Mouse (Mus musculus) liver, embryonic 11.5 days (tissue): Measurements from ENCODE around the gene Amfr. TPM values are rescaled to one million over a fixed set of nuclear protein-coding genes. Genes with fewer than 3 reads are reported as not detected.

Source experiments
- ATAC-seq: fragments of 200-750 bp; cut with Nextera tagmentation; replicated peaks from 2 replicates; pipeline ENCODE4 v1.8.0; 2017; ENCODE audit warnings: moderate number of reproducible peaks, mild to moderate bottlenecking, moderate TSS enrichment, moderate library complexity; ENCODE audit not compliant: low FRiP score
- DNase-seq: peaks from one replicate; pipeline ENCODE4 v3.0.0-alpha.2; 2017; ENCODE audit warnings: low spot score
- H3K27ac ChIP-seq: fragments of 300-500 bp; sonication (generic); 2 replicates; pipeline ENCODE4 v1.5.1; 2014; ENCODE audit warnings: mild to moderate bottlenecking, low read depth, low read length, control low read depth
- H3K27me3 ChIP-seq: fragments of 300-500 bp; sonication (generic); replicated peaks from 2 replicates; pipeline ENCODE4 v1.6.1; 2014; ENCODE audit warnings: low read length, mixed read lengths; ENCODE audit not compliant: control insufficient read depth, insufficient read depth
- H3K36me3 ChIP-seq: fragments of 300-500 bp; sonication (generic); 2 replicates; pipeline ENCODE4 v1.6.1; 2014; ENCODE audit warnings: mild to moderate bottlenecking, low read length, moderate library complexity, mixed read lengths; ENCODE audit not compliant: control insufficient read depth, insufficient read depth
- H3K4me1 ChIP-seq: fragments of 300-500 bp; sonication (generic); replicated peaks from 2 replicates; pipeline ENCODE4 v1.6.1; 2014; ENCODE audit warnings: low read length, mixed read lengths; ENCODE audit not compliant: control insufficient read depth, insufficient read depth
- H3K4me2 ChIP-seq: fragments of 300-500 bp; sonication (generic); 2 replicates; pipeline ENCODE4 v1.6.1; 2014; ENCODE audit warnings: mild to moderate bottlenecking, control low read depth, moderate library complexity
- H3K4me3 ChIP-seq: fragments of 300-500 bp; sonication (generic); 2 replicates; pipeline ENCODE4 v1.5.1; 2014; ENCODE audit warnings: low read depth, low read length, control low read depth
- H3K9ac ChIP-seq: fragments of 300-500 bp; sonication (generic); 2 replicates; pipeline ENCODE4 v1.6.1; 2014; ENCODE audit warnings: low read depth, low read length, control low read depth
- H3K9me3 ChIP-seq: fragments of 300-500 bp; sonication (generic); 2 replicates; pipeline ENCODE4 v1.6.1; 2016; ENCODE audit warnings: low read length, inconsistent platforms, mixed read lengths; ENCODE audit not compliant: control insufficient read depth
- WGBS: fragments of 180-500 bp; shearing (Covaris S2); extraction: QIAGEN DNeasy Blood & Tissue Kit; methylation state at CpG from one replicate; pipeline ENCODE4 v1.1.7; 2014; 5-methylcytosine and 5-hydroxymethylcytosine counted together
- polyA plus RNA-seq: library from polyadenylated mRNA; unstranded; fragments of >200 nt; fragmentation: Nextera tagmentation; extraction: Ambion mirVana; gene quantifications from 2 replicates; pipeline ENCODE4 v1.2.1, GENCODE M21; 2014

Gene Amfr
- polyA plus RNA-seq, 1 experiment from 2014 or later: 72.4 TPM

DNA sequence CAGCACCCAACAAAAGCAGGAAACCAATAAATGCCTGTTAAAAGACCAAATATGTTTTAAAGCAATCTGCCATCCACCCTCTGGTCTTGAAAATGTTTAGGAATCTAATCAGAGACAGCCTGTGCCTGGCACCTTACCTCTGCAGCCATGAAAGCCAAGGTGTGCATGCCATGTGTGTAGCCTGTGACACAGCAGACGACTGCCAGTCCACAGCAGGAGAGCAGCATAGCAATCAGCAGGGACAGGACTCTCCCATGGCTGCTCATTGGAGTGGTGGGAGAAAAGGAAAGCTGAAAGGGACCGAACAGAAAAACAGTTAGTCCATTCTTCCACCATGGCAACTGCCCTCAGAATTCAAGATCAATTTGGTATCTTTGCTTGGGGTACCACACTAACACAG lies 13.7 kb downstream of the Amfr start:
- Histone ChIP-seq H3K27me3 (no peaks in the 10 kb centered on the region), H3K4me2 (no peak overlapping the region), H3K27ac (no peak overlapping the region), H3K9ac (no peak overlapping the region), H3K4me3 (no peak overlapping the region), H3K4me1 (no peaks in the 10 kb centered on the region), H3K9me3 (no peaks in the 10 kb centered on the region), H3K36me3 (peaks cover 36% of the 10 kb centered on the region)
- WGBS: 92% methylated on average over 2 of the region's 2 CpGs
- ATAC-seq (no peak), DNase-seq (no peak)

- Histone ChIP-seq H3K9me3 (peaks cover 3% of the 10 kb centered on the region; the same call in 1 of the 2 replicates), H3K27me3 (no peaks in the 10 kb centered on the region), H3K4me2 (no peak overlapping the region), H3K36me3 (peaks cover 23% of the 10 kb centered on the region), H3K4me1 (no peaks in the 10 kb centered on the region), H3K27ac (no peak overlapping the region), H3K4me3 (no peak overlapping the region), H3K9ac (no peak overlapping the region)
- DNase-seq (no peak), ATAC-seq (no peak)
- WGBS: 92% methylated on average over 4 of the region's 4 CpGs
Observed at GRCm38 (mm10) chr8:93989739-93990138, 22.9 kb downstream of the Amfr start.

- H3K27me3 ChIP-seq: no peaks in the 10 kb centered on the region
- no peak overlapping the region for H3K4me2 ChIP-seq
- WGBS: 88% methylated on average over 3 of the region's 3 CpGs
- no peak for ATAC-seq
- H3K27ac ChIP-seq: no peak overlapping the region
- H3K9me3 ChIP-seq: no peaks in the 10 kb centered on the region
- H3K4me3 ChIP-seq: no peak overlapping the region
- H3K36me3 ChIP-seq: peaks cover 57% of the 10 kb centered on the region
- no peak for DNase-seq
- no peaks in the 10 kb centered on the region for H3K4me1 ChIP-seq
- no peak overlapping the region for H3K9ac ChIP-seq
Observed at GRCm38 (mm10) chr8:93984731-93985130, 27.9 kb downstream of the Amfr start.

- H3K9ac ChIP-seq: no peak overlapping the region
- H3K4me3 ChIP-seq: no peak overlapping the region
- no peaks in the 10 kb centered on the region for H3K4me1 ChIP-seq
- no peak overlapping the region for H3K27ac ChIP-seq
- 82% methylated on average over 3 of the region's 3 CpGs for WGBS
- no peak overlapping the region for H3K4me2 ChIP-seq
- no peaks in the 10 kb centered on the region for H3K9me3 ChIP-seq
- ATAC-seq: no peak
- no peaks in the 10 kb centered on the region for H3K27me3 ChIP-seq
- DNase-seq: no peak
- H3K36me3 ChIP-seq: peaks cover 62% of the 10 kb centered on the region
Observed at GRCm38 (mm10) chr8:93983827-93984226, 28.8 kb downstream of the Amfr start.

DNA sequence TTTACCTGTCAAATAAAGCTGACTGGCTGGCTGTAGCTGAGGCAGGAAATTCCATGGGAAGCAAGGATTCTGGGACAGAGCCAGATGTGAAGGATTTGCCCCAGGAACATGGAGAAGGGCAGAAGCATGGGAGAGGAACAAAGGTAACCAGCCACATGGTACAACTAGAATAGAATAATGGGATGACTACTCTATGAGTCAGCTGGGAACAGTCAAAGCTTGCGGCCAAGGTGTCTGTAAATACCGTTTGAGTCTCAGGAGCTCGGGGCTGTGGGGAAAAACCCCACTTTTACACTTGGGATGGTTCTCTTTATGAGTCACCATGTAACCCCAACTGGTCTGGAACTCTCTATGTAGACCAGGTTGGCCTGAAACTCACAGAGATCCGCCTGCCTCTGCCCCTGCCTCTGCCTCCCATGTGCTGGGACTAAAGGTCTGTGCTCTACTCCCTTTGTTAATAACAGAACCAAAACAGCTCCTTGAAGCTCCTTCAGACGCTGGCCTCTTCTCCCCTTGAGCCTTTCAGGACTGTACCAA lies 30.9 kb downstream of the Amfr start:
- no peak overlapping the region for H3K27ac ChIP-seq
- peaks cover 75% of the 10 kb centered on the region for H3K36me3 ChIP-seq
- no peaks in the 10 kb centered on the region for H3K27me3 ChIP-seq

GRCm38 (mm10) chr8:93980141-93980540 lies 32.5 kb downstream of the Amfr start:
- ATAC-seq: no peak
- Histone ChIP-seq H3K36me3 (peaks cover 72% of the 10 kb centered on the region), H3K4me1 (no peaks in the 10 kb centered on the region)

More for the DNA sequence above, 30.9 kb downstream of the Amfr start:
- Histone ChIP-seq H3K4me2 (no peak overlapping the region), H3K9ac (no peak overlapping the region), H3K9me3 (no peaks in the 10 kb centered on the region), H3K4me1 (no peaks in the 10 kb centered on the region), H3K4me3 (no peak overlapping the region)
- 89% methylated on average over 5 of the region's 5 CpGs for WGBS
- DNase-seq: no peak
- ATAC-seq: no peak

DNA sequence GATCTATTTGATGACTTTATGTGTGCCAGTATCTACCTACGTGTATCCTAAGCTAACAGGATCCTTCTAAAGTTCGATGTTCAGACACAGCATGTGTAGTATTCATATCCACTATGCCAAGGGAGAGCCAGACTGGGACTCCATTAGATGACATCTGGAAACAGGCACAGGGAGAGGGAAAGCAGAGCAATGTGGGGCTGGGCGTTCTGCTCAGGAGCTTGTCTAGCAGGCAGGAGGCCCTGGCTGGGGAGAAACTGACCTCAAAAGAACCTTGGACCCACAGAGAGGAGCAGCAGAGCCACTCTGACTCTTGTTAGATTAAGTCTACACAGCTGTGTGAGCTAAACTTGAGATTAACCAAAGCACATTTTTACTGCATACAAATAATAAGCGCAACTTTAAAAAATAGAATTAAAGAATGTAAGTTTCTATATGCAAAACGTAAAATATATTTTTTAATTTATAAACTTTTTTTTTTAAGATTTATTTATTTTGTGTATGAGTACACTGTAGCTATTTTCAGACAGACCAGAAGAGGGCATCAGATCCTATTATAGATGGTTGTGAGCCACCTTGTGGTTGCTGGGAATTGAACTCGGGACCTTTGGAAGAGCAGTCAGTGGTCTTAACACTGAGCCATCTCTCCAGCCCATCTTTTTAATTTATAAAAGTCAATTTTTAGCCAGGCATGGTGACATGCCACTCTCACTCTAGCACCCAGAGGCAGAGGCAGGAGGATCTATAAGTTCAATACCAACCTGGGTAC lies 36.0 kb downstream of the Amfr start:
- Histone ChIP-seq H3K27ac (no peak overlapping the region), H3K4me1 (no peaks in the 10 kb centered on the region), H3K4me2 (no peak overlapping the region), H3K27me3 (no peaks in the 10 kb centered on the region), H3K9ac (no peak overlapping the region), H3K4me3 (no peak overlapping the region), H3K9me3 (no peaks in the 10 kb centered on the region), H3K36me3 (peaks cover 69% of the 10 kb centered on the region)
- DNase-seq (no peak), ATAC-seq (no peak)
- WGBS: 88% methylated on average over 6 of the region's 6 CpGs

More at GRCm38 (mm10) chr8:93980141-93980540, 32.5 kb downstream of the Amfr start:
- no peaks in the 10 kb centered on the region for H3K9me3 ChIP-seq
- H3K27me3 ChIP-seq: no peaks in the 10 kb centered on the region
- WGBS: 95% methylated on average over 4 of the region's 4 CpGs
- no peak overlapping the region for H3K9ac ChIP-seq
- no peak overlapping the region for H3K4me2 ChIP-seq
- no peak for DNase-seq
- no peak overlapping the region for H3K4me3 ChIP-seq
- H3K27ac ChIP-seq: no peak overlapping the region

- WGBS: 77% methylated on average over 2 of the region's 2 CpGs
- no peak for ATAC-seq
Observed at GRCm38 (mm10) chr8:93975358-93975757, 37.3 kb downstream of the Amfr start.

More at GRCm38 (mm10) chr8:93975358-93975757, 37.3 kb downstream of the Amfr start:
- Histone ChIP-seq H3K9me3 (no peaks in the 10 kb centered on the region), H3K9ac (no peak overlapping the region), H3K27me3 (no peaks in the 10 kb centered on the region), H3K27ac (no peak overlapping the region), H3K4me3 (no peak overlapping the region), H3K36me3 (peaks cover 57% of the 10 kb centered on the region), H3K4me2 (no peak overlapping the region), H3K4me1 (no peaks in the 10 kb centered on the region)
- no peak for DNase-seq
